In the genomic region with DNA sequence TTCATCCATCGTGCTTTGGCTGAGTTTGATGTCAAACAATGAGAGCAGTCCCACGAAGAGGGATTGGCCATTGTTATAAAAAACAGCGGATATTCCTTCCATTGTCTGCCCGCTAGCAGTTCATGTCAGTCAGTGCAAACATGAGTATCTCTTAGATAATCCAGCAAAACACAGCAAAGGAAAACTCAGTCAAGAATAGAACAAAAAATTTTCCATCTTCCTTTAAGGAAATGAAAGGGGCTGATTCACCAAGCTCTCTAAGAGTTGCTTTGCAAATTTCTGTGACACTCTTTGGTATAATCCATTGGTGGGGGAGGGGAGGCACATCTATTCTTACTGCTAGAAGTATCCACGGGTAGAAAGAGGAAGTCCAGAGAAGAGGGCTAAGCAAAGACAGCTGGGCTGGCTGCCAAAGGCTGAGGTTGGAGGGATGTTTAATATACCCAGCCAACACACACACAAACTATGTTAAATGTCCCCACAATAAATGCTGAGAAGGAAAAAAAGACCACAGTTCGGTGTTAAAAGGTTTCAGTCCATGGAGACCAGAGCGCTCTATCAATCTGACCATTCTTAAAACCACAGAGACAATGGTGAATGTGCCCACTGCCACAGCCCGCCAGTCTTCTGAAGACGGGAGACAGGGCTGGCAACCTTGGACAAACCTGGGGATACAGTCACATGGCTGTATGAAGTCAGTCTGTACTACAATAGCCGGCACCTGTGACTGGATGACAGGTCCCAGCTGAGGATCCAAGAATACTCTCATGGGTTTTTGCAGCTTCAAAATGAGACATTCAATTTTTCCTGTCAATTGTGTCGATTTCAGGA, we compare ENCODE assay signal across 8 mouse cellular contexts. TPM values are rescaled to one million over a fixed set of nuclear protein-coding genes. Genes with fewer than 3 reads are reported as not detected.
DNase-seq lines count a peak whose midpoint lies in the region; ATAC-seq and TF ChIP-seq lines count a peak whose summit lies in the region.

No protein-coding gene starts in this region.

- no peaks in the 10 kb centered on the region for H3K27me3 ChIP-seq in heart, embryonic 11.5 days (ENCODE audit: control insufficient read depth, insufficient read depth, low read length)
- no peaks in the 10 kb centered on the region for H3K27me3 ChIP-seq in kidney, embryonic 15.5 days
- H3K27me3 ChIP-seq in lung, embryonic 16.5 days (ENCODE audit: control insufficient read depth, insufficient read depth, low read depth, low read length), result peaks cover 51% of the 10 kb centered on the region
- H3K27me3 ChIP-seq in splenic B cell, adult 2 months (ENCODE audit: control insufficient read depth, insufficient read depth, low read length, poor library complexity, severe bottlenecking), result no peaks in the 10 kb centered on the region

- peaks cover 5% of the 10 kb centered on the region; the same call in 1 of the 2 replicates for H3K36me3 ChIP-seq in heart, embryonic 11.5 days (ENCODE audit: control insufficient read depth, insufficient read depth, low read length)
- peaks cover 22% of the 10 kb centered on the region for H3K36me3 ChIP-seq in kidney, embryonic 15.5 days
- no peaks in the 10 kb centered on the region; the same call in 1 of the 2 replicates for H3K36me3 ChIP-seq in lung, embryonic 16.5 days (ENCODE audit: control insufficient read depth, insufficient read depth, low read length)
- peaks cover 23% of the 10 kb centered on the region for H3K36me3 ChIP-seq in splenic B cell, adult 2 months (ENCODE audit: control insufficient read depth, insufficient read depth, low read length, poor library complexity, severe bottlenecking)

- no peak overlapping the region for H3K4me3 ChIP-seq in gastrocnemius, adult 2 months
- H3K4me3 ChIP-seq in heart, embryonic 11.5 days (ENCODE audit: low read depth, low read length), result no peak overlapping the region
- no peak overlapping the region for H3K4me3 ChIP-seq in kidney, embryonic 15.5 days (replicated peaks)
- no peak overlapping the region for H3K4me3 ChIP-seq in lung, embryonic 16.5 days (ENCODE audit: low read length)

- H3K4me2 ChIP-seq in heart, embryonic 11.5 days, result no peak overlapping the region
- H3K4me2 ChIP-seq in kidney, embryonic 15.5 days, result no peak overlapping the region
- peak overlapping the region; percentile 49 for H3K4me2 ChIP-seq in lung, embryonic 16.5 days (ENCODE audit: low read depth, low read length)

- 0 out of 2 replicates have a peak, but pooled peaks have one; percentile 43 for ATAC-seq in heart, embryonic 11.5 days (replicated peaks; ENCODE audit: insufficient number of reproducible peaks, low FRiP score, low TSS enrichment)
- ATAC-seq in kidney, embryonic 15.5 days (replicated peaks; ENCODE audit: low FRiP score), result no peak; the same call in 1 of the 2 replicates
- ATAC-seq in lung, embryonic 16.5 days (ENCODE audit: low read depth), result peak; percentile 91

- H3K9me3 ChIP-seq in heart, embryonic 11.5 days (replicated peaks; ENCODE audit: control insufficient read depth, low read length), result 0 out of 2 replicates have a peak, but pooled peaks cover 3% of the 10 kb centered on the region
- H3K9me3 ChIP-seq in kidney, embryonic 15.5 days (replicated peaks), result no peaks in the 10 kb centered on the region
- 0 out of 2 replicates have a peak, but pooled peaks cover 3% of the 10 kb centered on the region for H3K9me3 ChIP-seq in lung, embryonic 16.5 days (ENCODE audit: control insufficient read depth, low read length)

- 61% methylated on average over 11 of the region's 11 CpGs for WGBS in heart, embryonic 11.5 days (ENCODE audit: insufficient replicate concordance)
- WGBS in kidney, embryonic 15.5 days, result 64% methylated on average over 11 of the region's 11 CpGs
- 42% methylated on average over 11 of the region's 11 CpGs for WGBS in lung, embryonic 16.5 days

- peak; percentile 71 for DNase-seq in gastrocnemius, adult 2 months
- no peak for DNase-seq in gastrocnemius, postnatal 25 days
- DNase-seq in adrenal gland, postnatal 14 days, result peak; percentile 78
- peak; percentile 90 for DNase-seq in splenic B cell, adult 2 months (ENCODE audit: low read depth, low spot score)
- DNase-seq in thymus, postnatal 0 days (ENCODE audit: low spot score), result no peak

- peaks cover 47% of the 10 kb centered on the region for H3K4me1 ChIP-seq in heart, embryonic 11.5 days (ENCODE audit: control insufficient read depth, insufficient read depth, low read length)
- H3K4me1 ChIP-seq in kidney, embryonic 15.5 days, result peaks cover 63% of the 10 kb centered on the region
- H3K4me1 ChIP-seq in lung, embryonic 16.5 days (replicated peaks; ENCODE audit: control insufficient read depth, insufficient read depth, low read length), result peaks cover 34% of the 10 kb centered on the region

- peak overlapping the region; percentile 54 for H3K27ac ChIP-seq in gastrocnemius, adult 2 months
- H3K27ac ChIP-seq in heart, embryonic 11.5 days (ENCODE audit: low read depth, low read length), result peak overlapping the region; percentile 62
- peak overlapping the region; percentile 75 for H3K27ac ChIP-seq in kidney, embryonic 15.5 days
- H3K27ac ChIP-seq in lung, embryonic 16.5 days (ENCODE audit: low read length), result peak overlapping the region; percentile 88

- TF ChIP-seq CTCF in gastrocnemius, adult 2 months (IDR thresholded peaks at IDR 0.05), result no peak

- no peak overlapping the region for H3K9ac ChIP-seq in heart, embryonic 11.5 days (ENCODE audit: low read depth, low read length)
- H3K9ac ChIP-seq in kidney, embryonic 15.5 days, result no peak overlapping the region
- no peak overlapping the region for H3K9ac ChIP-seq in lung, embryonic 16.5 days (ENCODE audit: low read length)

- intact Hi-C loops in gastrocnemius, adult 2 months (cut with DNase I), result no loop called here

RNA-seq across cellular contexts. Expression of a gene that starts 12.7 kb away (rescaled TPM):
- 10 to 100 TPM; 55.1 to 58.5 TPM for total RNA-seq in gastrocnemius, adult 2 months (2021)
- 10 to 100 TPM; 33.9 to 46.8 TPM for total RNA-seq in gastrocnemius, postnatal 25 days (2021)
- total RNA-seq in adrenal gland, postnatal 14 days (2021), result 123 and 142 TPM in 2 replicates
- 10.9 and 16.8 TPM in 2 replicates for polyA plus RNA-seq in heart, embryonic 11.5 days (2014; fragmentation: Nextera tagmentation; extraction: Ambion mirVana)
- 30.2 and 33.1 TPM in 2 replicates for polyA plus RNA-seq in kidney, embryonic 15.5 days (2015; fragmentation: Nextera tagmentation; extraction: Ambion mirVana)
- 26.1 and 27.3 TPM in 2 replicates for polyA plus RNA-seq in lung, embryonic 16.5 days (2015; fragmentation: Nextera tagmentation; extraction: Ambion mirVana)
- polyA plus RNA-seq in thymus, postnatal 0 days (2015; fragmentation: Nextera tagmentation; extraction: Ambion mirVana), result 20.3 and 20.7 TPM in 2 replicates

Comparison
In these comparisons a context has a peak if more than half of its experiments do, and no peak if none do; other contexts are left out.
1. DNase-seq: peak in gastrocnemius, adult 2 months (single experiment), adrenal gland, postnatal 14 days (single experiment) and splenic B cell, adult 2 months (single experiment); none in gastrocnemius, postnatal 25 days (single experiment) and thymus, postnatal 0 days (single experiment).
2. Peak in every context shown above with its lines, with median percentiles within 50 percentile points of each other: H3K27ac ChIP-seq.